In the genomic region with DNA sequence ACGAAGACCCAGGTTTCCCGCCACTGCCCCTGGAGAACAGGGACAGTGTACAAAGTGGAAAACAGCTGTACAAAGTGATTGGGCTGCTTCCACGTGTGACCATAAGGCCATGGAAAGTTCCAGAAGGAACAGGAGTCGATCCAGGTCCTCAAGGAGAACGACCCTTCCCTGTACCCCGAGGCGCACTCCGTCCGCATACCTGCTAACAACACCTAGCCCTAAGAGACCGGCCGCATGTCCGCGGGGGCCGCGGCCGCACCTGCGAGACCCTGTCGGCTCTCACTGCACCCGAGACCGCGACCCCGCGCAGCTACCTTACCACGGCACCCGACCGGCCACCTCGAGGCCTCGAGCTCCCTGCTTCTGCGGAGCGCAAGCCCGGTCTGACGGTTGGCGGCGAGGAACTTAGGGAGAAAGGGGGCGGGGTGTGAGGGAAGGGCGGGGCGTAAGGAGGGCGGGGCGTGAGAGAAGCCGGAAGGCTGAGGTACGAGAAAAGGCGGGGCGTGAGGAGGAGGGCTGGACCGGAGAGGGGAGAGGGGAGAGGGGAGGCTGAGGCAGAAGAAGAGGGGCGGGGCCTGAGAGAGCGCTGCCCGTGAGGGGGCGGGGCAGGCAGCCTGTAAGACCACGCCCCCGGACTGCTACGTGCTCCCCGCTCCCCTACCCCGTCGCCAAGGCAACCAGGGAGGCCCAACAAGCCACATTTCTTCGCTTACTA, we compare ENCODE assay signal across 8 mouse cellular contexts. TPM values are rescaled to one million over a fixed set of nuclear protein-coding genes. Genes with fewer than 3 reads are reported as not detected.
A peak's percentile ranks its signal among the peaks of the same experiment; 100 is the strongest.
DNase-seq lines count a peak whose midpoint lies in the region; ATAC-seq lines count a peak whose summit lies in the region.

A gene (minus strand): TSS at position 413 of the 715 bp plus-strand sequence.

- peak; percentile 96 for DNase-seq in ES-CJ7 (ENCODE audit: low read depth, low spot score)
- DNase-seq in cerebellum, adult 9-11 months = peak; percentile 32
- DNase-seq in frontal cortex, postnatal 10 days (ENCODE audit: low spot score in 2 of 2) = peak; percentile 43 to 72
- peak; percentile 44 to 50 for DNase-seq in layer of hippocampus, postnatal 36 days
- peak; percentile 71 for DNase-seq in lung, postnatal 25 days (ENCODE audit: low spot score)
- peak; percentile 23 for DNase-seq in retina, adult 2 months (ENCODE audit: low read depth, low spot score)
- peak; percentile 63 for DNase-seq in thymus, postnatal 10 days (ENCODE audit: low spot score in 2 of 2)

- no peaks in the 10 kb centered on the region for H3K9me3 ChIP-seq in hindbrain, embryonic 13.5 days

- 0 out of 2 replicates have a peak, but pooled peaks cover 2% of the 10 kb centered on the region for H3K27me3 ChIP-seq in hindbrain, embryonic 13.5 days

- H3K9ac ChIP-seq in hindbrain, embryonic 13.5 days = peak within 1 kb of the TSS; percentile 63

- H3K27ac ChIP-seq in hindbrain, embryonic 13.5 days = no peak within 1 kb of the TSS

- peak within 1 kb of the TSS; percentile 74 for H3K4me2 ChIP-seq in hindbrain, embryonic 13.5 days

- H3K36me3 ChIP-seq in hindbrain, embryonic 13.5 days = no peaks in the 10 kb centered on the region

- peaks cover 8% of the 10 kb centered on the region for H3K4me1 ChIP-seq in hindbrain, embryonic 13.5 days (replicated peaks)

- WGBS in hindbrain, embryonic 13.5 days = 14% methylated on average over 52 of the region's 55 CpGs

- ATAC-seq in hindbrain, embryonic 13.5 days (ENCODE audit: low FRiP score) = peak; percentile 94

- H3K4me3 ChIP-seq in hindbrain, embryonic 13.5 days = peak within 1 kb of the TSS; percentile 48

RNA-seq across cellular contexts. Expression of the gene that starts here (rescaled TPM):
- polyA plus RNA-seq in hindbrain, embryonic 13.5 days (2015; fragmentation: Nextera tagmentation; extraction: Ambion mirVana) = 0.43 and 0.44 TPM in 2 replicates
- total RNA-seq in layer of hippocampus, postnatal 36 days (2021) = 1 to 10 TPM in 1 of 2 experiments, under 1 TPM in 1; 0.30 to 1.4 TPM

Comparison
In these comparisons a context has a peak if more than half of its experiments do, and no peak if none do; other contexts are left out.
1. Peak in ATAC-seq, H3K4me3 ChIP-seq, H3K9ac ChIP-seq and H3K4me2 ChIP-seq in hindbrain, embryonic 13.5 days; RNA of the gene not detected or under 1 TPM.
2. DNase-seq: peak in every context shown above with its lines; median percentile 96 in ES-CJ7; 71 in lung, postnatal 25 days; 63 in thymus, postnatal 10 days; 58 in frontal cortex, postnatal 10 days; 47 in layer of hippocampus, postnatal 36 days; 32 in cerebellum, adult 9-11 months; 23 in retina, adult 2 months.